Mouse (Mus musculus): ENCODE measurements around the gene Vcl.

DNA sequence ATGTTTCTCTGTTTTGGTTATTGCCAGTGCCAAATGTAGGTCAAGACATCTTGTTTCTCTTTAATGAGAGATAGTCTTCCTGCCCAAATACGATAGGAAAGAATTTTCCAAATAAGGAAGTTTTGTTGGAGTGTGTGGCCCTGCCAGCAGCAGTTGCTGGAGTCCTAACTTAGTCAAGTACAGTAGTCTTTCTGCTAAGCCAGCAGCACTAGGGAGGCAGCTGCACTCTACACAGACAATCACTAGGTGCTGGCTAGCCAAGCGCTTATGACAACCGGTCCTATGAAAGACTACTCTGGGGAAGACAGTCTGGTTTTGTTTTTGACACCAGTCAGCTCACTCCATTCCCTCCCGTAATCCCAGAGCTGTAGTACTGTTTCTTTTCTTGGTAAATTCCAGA lies 35.4 kb upstream of the Vcl start:
- TF ChIP-seq MAX (IDR thresholded peaks at IDR 0.05; ENCODE audit: low read depth) (no peak), POLR2A (IDR thresholded peaks at IDR 0.05; ENCODE audit: insufficient read length, low read depth) (peak; percentile 47), REST (IDR thresholded peaks at IDR 0.05; ENCODE audit: insufficient read depth, insufficient read length) (no peak), E2F4 (IDR thresholded peaks at IDR 0.05; ENCODE audit: insufficient read depth) (no peak), USF1 (IDR thresholded peaks at IDR 0.05; ENCODE audit: low read depth) (no peak), TCF12 (IDR thresholded peaks at IDR 0.05; ENCODE audit: insufficient read depth, poor library complexity, severe bottlenecking) (no peak), MYOD1 (IDR thresholded peaks at IDR 0.05; ENCODE audit: control insufficient read depth in 1 of 3, insufficient read length in 2 of 3, low read depth in 2 of 3) (peak in 2 of 3 experiments; percentile 58 to 64), POLR2AphosphoS2 (IDR thresholded peaks at IDR 0.05; ENCODE audit: insufficient read length, low read depth) (no peak), CEBPB (IDR thresholded peaks at IDR 0.05; ENCODE audit: insufficient read depth, poor library complexity, severe bottlenecking) (no peak), TCF3 (IDR thresholded peaks at IDR 0.05; ENCODE audit: insufficient read length, low read depth) (no peak), MYOG (IDR thresholded peaks at IDR 0.05; ENCODE audit: control insufficient read depth in 1 of 3, insufficient read depth in 1 of 3, insufficient read length in 2 of 3, low read depth in 2 of 3) (peak in 1 of 3 experiments; percentile 52), SRF (IDR thresholded peaks at IDR 0.05; ENCODE audit: control insufficient read depth, insufficient read length, low read depth) (peak; percentile 85)
